Mouse (Mus musculus): ENCODE results near the gene Dus4l. TPM values are rescaled to one million over a fixed set of nuclear protein-coding genes. Genes with fewer than 3 reads are reported as not detected.
"Not testable (repeated sequence)": the region's sequence is repeated elsewhere in the genome, so short reads cannot be mapped to it uniquely, and the experiment has no call there.

Dus4l gene
- 8.9 and 16.2 TPM in 2 replicates for total RNA-seq (2017)

GRCm38 (mm10) chr12:31654197-31654964 lies at the start of gene Dus4l, which contains the start of gene Cog5:
Dus4l (minus strand) TSS chr12:31654826.
Cog5 (plus strand) TSS chr12:31654869.
- ATAC-seq (replicated peaks in 1 of 2; ENCODE audit: insufficient read depth in 1 of 2, low FRiP score in 2 of 2, low TSS enrichment in 1 of 2, low read depth in 1 of 2, poor library complexity in 2 of 2, severe bottlenecking in 2 of 2), result peak; percentile 96 to 97

GRCm38 (mm10) chr12:31703904-31704303 lies 49.3 kb upstream of the Dus4l start:
- no peak for ATAC-seq (replicated peaks in 1 of 2; ENCODE audit: insufficient read depth in 1 of 2, low FRiP score in 2 of 2, low TSS enrichment in 1 of 2, low read depth in 1 of 2, poor library complexity in 2 of 2, severe bottlenecking in 2 of 2)

DNA sequence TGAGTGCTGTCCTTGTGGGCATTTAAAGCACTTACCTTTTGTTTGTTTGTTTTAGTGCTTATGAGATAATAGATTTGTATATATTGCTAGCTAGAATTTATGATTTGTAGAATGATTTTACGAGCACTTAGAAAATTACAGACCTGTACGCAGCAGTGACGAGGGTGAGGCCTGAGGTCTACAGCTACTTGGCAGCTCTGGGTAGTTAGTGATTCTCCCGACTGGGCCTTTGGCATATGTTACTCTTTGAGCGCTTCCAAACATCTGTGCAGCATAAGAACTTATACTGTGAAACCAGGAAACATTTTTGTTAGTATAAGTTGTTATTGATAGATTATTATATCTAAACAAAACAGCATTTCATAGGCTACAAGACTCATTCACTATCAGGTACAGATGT lies 46.8 kb upstream of the Dus4l start:
- no peak for ATAC-seq (replicated peaks in 1 of 2; ENCODE audit: insufficient read depth in 1 of 2, low FRiP score in 2 of 2, low TSS enrichment in 1 of 2, low read depth in 1 of 2, poor library complexity in 2 of 2, severe bottlenecking in 2 of 2)

GRCm38 (mm10) chr12:31700623-31701347 lies 46.2 kb upstream of the Dus4l start:
- no peak for ATAC-seq (replicated peaks in 1 of 2; ENCODE audit: insufficient read depth in 1 of 2, low FRiP score in 2 of 2, low TSS enrichment in 1 of 2, low read depth in 1 of 2, poor library complexity in 2 of 2, severe bottlenecking in 2 of 2)

DNA sequence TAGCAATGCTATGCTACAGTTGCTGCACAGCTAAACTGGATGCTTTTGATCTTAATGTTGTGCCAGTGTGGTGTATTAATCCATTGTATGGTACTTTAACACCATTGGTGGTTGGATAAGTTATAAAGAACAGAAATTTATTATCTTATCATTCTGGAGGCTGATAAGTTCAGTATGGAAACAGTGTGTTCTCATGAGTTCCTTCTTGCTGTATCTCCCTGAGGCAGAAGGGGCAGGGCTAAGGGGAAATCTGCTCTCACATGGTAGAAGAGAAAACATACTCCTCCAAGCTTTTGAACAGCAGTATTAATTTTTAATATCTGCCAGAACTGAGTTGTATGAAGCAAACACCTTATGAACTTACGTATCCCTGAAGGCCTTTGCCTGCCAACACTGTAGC lies 38.7 kb upstream of the Dus4l start:
- ATAC-seq (replicated peaks in 1 of 2; ENCODE audit: insufficient read depth in 1 of 2, low FRiP score in 2 of 2, low TSS enrichment in 1 of 2, low read depth in 1 of 2, poor library complexity in 2 of 2, severe bottlenecking in 2 of 2), result no peak

GRCm38 (mm10) chr12:31686679-31687078 lies 32.1 kb upstream of the Dus4l start:
- no peak for ATAC-seq (replicated peaks in 1 of 2; ENCODE audit: insufficient read depth in 1 of 2, low FRiP score in 2 of 2, low TSS enrichment in 1 of 2, low read depth in 1 of 2, poor library complexity in 2 of 2, severe bottlenecking in 2 of 2)

DNA sequence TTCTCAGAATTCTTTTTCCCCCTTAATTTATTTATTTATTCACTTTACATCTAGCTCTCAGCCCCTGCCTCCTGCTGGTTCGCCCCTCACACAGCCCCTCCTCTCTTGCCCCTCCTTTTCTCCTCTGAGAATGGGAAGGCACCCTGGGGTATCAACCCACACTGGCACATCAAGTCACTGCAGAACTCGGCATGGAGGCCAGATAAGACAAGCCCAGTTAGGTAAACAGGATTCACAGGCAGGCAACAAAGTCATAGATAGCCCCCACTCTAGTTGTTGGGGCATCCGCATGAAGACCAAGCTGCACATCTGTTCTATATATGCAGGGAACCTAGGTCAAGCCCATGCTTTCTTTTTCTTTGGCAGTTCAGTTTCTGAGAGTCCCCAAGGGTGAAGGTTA lies 12.6 kb upstream of the Dus4l start:
- ATAC-seq (replicated peaks in 1 of 2; ENCODE audit: insufficient read depth in 1 of 2, low FRiP score in 2 of 2, low TSS enrichment in 1 of 2, low read depth in 1 of 2, poor library complexity in 2 of 2, severe bottlenecking in 2 of 2), result no peak

DNA sequence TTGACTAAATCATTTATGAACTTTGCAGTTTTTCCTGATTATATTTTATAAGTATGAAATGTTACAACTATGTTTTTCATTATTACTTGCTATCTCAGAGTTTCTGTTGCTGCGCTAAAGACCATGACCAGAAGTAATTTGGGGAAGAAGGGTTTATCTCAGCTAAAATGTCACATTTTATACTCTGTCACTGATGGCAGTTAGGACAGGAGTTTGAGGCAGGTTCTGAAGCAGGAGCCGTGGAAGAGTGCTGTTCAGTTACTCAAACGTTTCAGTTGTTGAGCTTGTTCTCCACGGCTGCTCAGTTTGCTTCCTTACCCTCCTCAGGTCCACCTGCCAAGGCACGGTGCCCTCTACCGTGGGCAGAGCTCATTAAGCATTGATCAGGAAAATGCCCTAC lies 11.4 kb upstream of the Dus4l start:
- ATAC-seq (replicated peaks in 1 of 2; ENCODE audit: insufficient read depth in 1 of 2, low FRiP score in 2 of 2, low TSS enrichment in 1 of 2, low read depth in 1 of 2, poor library complexity in 2 of 2, severe bottlenecking in 2 of 2), result no peak

- ATAC-seq (replicated peaks in 1 of 2; ENCODE audit: insufficient read depth in 1 of 2, low FRiP score in 2 of 2, low TSS enrichment in 1 of 2, low read depth in 1 of 2, poor library complexity in 2 of 2, severe bottlenecking in 2 of 2), result no peak
Observed at GRCm38 (mm10) chr12:31656841-31657240, 2.2 kb upstream of the Dus4l start.

GRCm38 (mm10) chr12:31654965-31655477 lies 395 bp upstream of the Dus4l start:
- peak; percentile 20 to 51; a peak in 3 of 4 replicates for ATAC-seq (replicated peaks in 1 of 2; ENCODE audit: insufficient read depth in 1 of 2, low FRiP score in 2 of 2, low TSS enrichment in 1 of 2, low read depth in 1 of 2, poor library complexity in 2 of 2, severe bottlenecking in 2 of 2)

DNA sequence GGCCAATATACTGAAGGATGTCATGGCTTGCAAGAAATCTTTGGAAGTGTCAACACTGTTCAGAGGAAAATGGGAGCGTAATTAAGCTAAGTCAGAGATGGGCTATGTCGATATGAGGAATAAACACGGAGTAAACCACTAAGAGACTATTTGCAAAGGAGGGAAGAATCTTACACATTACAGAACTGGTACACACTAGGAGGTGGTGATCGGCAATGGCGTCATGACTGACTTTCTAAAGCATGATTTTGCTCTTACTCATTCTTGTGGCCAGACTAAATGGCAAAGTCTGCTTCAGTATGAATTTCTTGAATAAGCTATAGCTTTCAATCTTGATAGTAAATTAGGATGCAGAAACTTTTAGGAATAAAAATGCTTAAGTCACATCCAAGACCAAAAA lies 1.0 kb downstream of the Dus4l start:
- ATAC-seq (replicated peaks in 1 of 2; ENCODE audit: insufficient read depth in 1 of 2, low FRiP score in 2 of 2, low TSS enrichment in 1 of 2, low read depth in 1 of 2, poor library complexity in 2 of 2, severe bottlenecking in 2 of 2), result no peak

- ATAC-seq (replicated peaks in 1 of 2; ENCODE audit: insufficient read depth in 1 of 2, low FRiP score in 2 of 2, low TSS enrichment in 1 of 2, low read depth in 1 of 2, poor library complexity in 2 of 2, severe bottlenecking in 2 of 2), result no peak
Observed at GRCm38 (mm10) chr12:31635240-31635607, 19.4 kb downstream of the Dus4l start.

- peak; percentile 75 to 83 for ATAC-seq (replicated peaks in 1 of 2; ENCODE audit: insufficient read depth in 1 of 2, low FRiP score in 2 of 2, low TSS enrichment in 1 of 2, low read depth in 1 of 2, poor library complexity in 2 of 2, severe bottlenecking in 2 of 2)
Observed at GRCm38 (mm10) chr12:31634343-31635239, 20.0 kb downstream of the Dus4l start, which contains the start of gene Bcap29. Bcap29 (minus strand) TSS chr12:31634658.

DNA sequence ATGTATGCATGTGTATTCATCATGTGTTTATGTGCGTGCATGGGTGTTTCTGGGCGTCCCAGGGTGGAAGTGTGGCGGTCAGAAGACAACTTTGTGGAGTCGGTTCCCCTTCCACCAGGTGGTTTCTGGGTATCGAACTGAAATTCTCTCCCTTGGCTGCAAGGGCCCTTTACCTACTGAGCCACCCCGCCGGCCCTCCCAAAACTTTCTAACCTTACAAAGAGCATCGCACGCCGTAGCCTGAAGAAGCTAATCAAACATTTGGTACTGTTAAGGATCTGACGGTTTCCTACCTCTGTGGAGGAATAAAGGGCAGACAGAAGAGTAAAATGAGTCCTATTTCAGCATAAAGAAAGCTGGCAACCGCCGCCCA lies 20.7 kb downstream of the Dus4l start:
- ATAC-seq (replicated peaks in 1 of 2; ENCODE audit: insufficient read depth in 1 of 2, low FRiP score in 2 of 2, low TSS enrichment in 1 of 2, low read depth in 1 of 2, poor library complexity in 2 of 2, severe bottlenecking in 2 of 2), result peak; percentile 29 to 40; a peak in 3 of 4 replicates

- not testable (repeated sequence) for ATAC-seq (replicated peaks in 1 of 2; ENCODE audit: insufficient read depth in 1 of 2, low FRiP score in 2 of 2, low TSS enrichment in 1 of 2, low read depth in 1 of 2, poor library complexity in 2 of 2, severe bottlenecking in 2 of 2)
Observed at GRCm38 (mm10) chr12:31628396-31628795, 26.2 kb downstream of the Dus4l start.

- ATAC-seq (replicated peaks in 1 of 2; ENCODE audit: insufficient read depth in 1 of 2, low FRiP score in 2 of 2, low TSS enrichment in 1 of 2, low read depth in 1 of 2, poor library complexity in 2 of 2, severe bottlenecking in 2 of 2), result no peak
Observed at GRCm38 (mm10) chr12:31625016-31625415, 29.6 kb downstream of the Dus4l start.

GRCm38 (mm10) chr12:31620106-31620505 lies 34.5 kb downstream of the Dus4l start:
- no peak for ATAC-seq (replicated peaks in 1 of 2; ENCODE audit: insufficient read depth in 1 of 2, low FRiP score in 2 of 2, low TSS enrichment in 1 of 2, low read depth in 1 of 2, poor library complexity in 2 of 2, severe bottlenecking in 2 of 2)

Data from hematopoietic stem cell, adult 5-6 weeks (primary cell).